Mouse (Mus musculus): ENCODE data around the gene Mamld1. TPM values are rescaled to one million over a fixed set of nuclear protein-coding genes. Genes with fewer than 3 reads are reported as not detected.

The Mamld1 gene
- polyA plus RNA-seq, 1 experiment from 2014 or later, result 3.3 TPM

DNA sequence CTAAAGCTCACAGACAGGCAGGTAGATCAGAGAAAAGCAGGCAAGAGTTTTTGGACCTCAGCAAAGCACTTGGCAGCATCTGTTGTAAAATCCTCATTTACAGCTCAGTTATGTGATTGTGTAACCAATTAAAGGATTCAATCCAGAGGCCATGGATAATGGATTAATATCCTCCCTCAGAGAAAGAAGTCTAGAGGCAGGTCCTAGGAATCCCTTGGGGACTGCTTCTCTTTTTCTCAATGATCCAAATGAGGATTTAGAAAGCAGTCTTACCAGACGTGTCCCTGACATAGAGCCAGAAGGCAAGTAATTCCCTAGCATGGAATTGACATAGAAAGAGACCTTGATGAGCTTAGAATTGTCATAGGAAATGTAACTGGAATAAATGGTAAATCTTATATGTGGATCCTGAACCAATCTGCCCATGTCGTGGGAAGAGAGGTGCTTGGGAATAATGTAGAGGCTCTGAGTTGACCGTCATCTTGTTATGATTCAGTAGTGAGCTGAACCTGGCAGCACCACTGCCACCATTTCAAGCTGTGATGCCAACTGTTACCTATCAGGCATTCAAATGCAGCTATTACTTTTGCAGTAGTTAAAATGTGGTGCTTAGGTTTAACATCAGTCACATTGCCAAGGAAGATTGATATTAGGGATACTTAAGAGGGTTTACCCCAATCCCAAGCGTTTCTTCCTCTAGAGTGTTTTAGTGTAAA lies 35.2 kb downstream of the Mamld1 start:
- H3K4me3 ChIP-seq (replicated peaks), result no peak overlapping the region
- no peaks in the 10 kb centered on the region for H3K4me1 ChIP-seq
- no peak overlapping the region for H3K4me2 ChIP-seq (replicated peaks)
- no peak overlapping the region for H3K9ac ChIP-seq
- H3K9me3 ChIP-seq (replicated peaks), result no peaks in the 10 kb centered on the region
- no peaks in the 10 kb centered on the region for H3K27me3 ChIP-seq
- no peak for ATAC-seq (ENCODE audit: insufficient number of reproducible peaks, low FRiP score, low TSS enrichment, low read depth)
- WGBS, result 67% methylated on average over 4 of the region's 4 CpGs
- H3K36me3 ChIP-seq, result no peaks in the 10 kb centered on the region
- no peak overlapping the region for H3K27ac ChIP-seq (replicated peaks)

DNA sequence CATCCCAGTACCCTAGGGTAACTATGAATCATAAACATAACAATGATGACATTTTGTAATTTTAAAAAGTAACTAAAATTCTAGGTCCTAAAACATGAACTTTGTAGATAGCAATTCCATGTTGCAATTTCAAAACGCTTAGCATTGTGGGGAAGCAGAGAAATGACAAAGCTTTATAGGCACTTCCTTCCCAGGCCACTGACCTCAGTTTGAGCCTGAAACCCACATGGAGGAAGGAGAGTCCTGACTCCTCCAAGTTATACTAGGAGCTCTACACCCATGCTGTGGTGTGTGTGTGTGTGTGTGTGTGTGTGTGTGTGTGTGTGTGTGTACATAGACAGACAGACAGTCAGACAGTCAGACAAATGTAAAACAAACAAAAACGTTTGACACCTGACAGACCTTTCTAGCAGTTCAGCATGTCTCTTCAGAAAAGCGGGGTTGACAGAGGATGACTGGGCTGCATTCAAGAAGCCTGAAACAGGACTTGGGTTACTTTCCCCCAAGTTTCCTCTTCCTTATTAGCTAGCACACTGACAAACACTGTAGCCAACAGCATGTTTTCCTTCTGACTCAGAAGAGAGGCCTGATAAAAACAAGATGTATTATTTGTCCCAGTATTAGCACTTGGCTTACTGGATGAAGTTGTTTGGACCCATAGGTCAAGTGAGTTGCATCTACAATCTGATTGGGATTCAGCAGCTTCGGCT lies 37.5 kb downstream of the Mamld1 start:
- H3K27ac ChIP-seq (replicated peaks), result no peak overlapping the region
- H3K4me1 ChIP-seq, result no peaks in the 10 kb centered on the region
- 76% methylated on average over 4 of the region's 4 CpGs for WGBS
- no peak overlapping the region for H3K9ac ChIP-seq
- ATAC-seq (ENCODE audit: insufficient number of reproducible peaks, low FRiP score, low TSS enrichment, low read depth), result no peak
- no peaks in the 10 kb centered on the region for H3K36me3 ChIP-seq
- H3K4me3 ChIP-seq (replicated peaks), result no peak overlapping the region
- no peaks in the 10 kb centered on the region for H3K27me3 ChIP-seq
- no peaks in the 10 kb centered on the region for H3K9me3 ChIP-seq (replicated peaks)
- no peak overlapping the region for H3K4me2 ChIP-seq (replicated peaks)

DNA sequence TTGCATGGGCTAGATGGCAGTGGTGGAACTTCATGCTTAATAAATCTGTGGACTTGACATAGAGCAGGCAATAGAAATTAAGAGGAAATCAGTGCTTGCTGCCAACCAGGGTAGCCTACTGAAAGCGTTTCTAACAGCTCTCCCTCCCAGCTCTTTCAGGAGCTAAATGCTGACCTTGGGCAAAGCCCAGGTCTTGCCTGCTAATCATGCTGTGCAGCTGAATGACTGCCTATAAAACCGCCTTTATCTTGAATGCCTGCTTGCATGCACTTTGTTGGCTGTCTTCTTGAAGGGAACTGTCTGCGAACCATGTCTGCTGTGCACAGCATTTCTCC lies 38.0 kb downstream of the Mamld1 start:
- Histone ChIP-seq H3K9me3 (replicated peaks) (no peaks in the 10 kb centered on the region), H3K27me3 (no peaks in the 10 kb centered on the region), H3K36me3 (no peaks in the 10 kb centered on the region), H3K4me2 (replicated peaks) (no peak overlapping the region), H3K4me3 (replicated peaks) (no peak overlapping the region), H3K9ac (no peak overlapping the region), H3K27ac (replicated peaks) (no peak overlapping the region), H3K4me1 (no peaks in the 10 kb centered on the region)
- ATAC-seq (ENCODE audit: insufficient number of reproducible peaks, low FRiP score, low TSS enrichment, low read depth), result no peak
- 76% methylated on average over 3 of the region's 3 CpGs for WGBS

DNA sequence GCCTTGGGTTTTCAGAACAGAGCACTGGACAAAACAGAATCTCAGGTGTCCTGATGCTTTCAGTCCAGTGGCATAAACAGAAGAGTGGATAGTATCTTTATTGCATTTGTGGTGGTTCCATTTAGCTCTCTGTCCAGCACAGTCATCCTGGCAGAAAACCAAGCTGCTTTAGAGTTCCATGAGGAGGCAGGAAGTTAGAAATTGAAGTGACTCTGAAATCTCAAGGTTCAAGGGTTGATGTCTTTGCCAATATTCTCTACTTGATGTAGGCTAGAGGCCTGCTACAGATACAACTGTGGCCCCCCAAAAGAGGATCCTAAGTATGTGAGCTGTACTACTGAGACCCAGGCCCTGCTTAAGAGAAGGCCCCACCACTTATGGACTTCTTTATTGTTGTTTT lies 55.8 kb downstream of the Mamld1 start:
- Histone ChIP-seq H3K27ac (replicated peaks) (no peak overlapping the region), H3K9me3 (replicated peaks) (no peaks in the 10 kb centered on the region), H3K4me2 (replicated peaks) (no peak overlapping the region), H3K4me1 (no peaks in the 10 kb centered on the region), H3K9ac (no peak overlapping the region), H3K36me3 (no peaks in the 10 kb centered on the region), H3K4me3 (replicated peaks) (no peak overlapping the region), H3K27me3 (no peaks in the 10 kb centered on the region)
- no peak for ATAC-seq (ENCODE audit: insufficient number of reproducible peaks, low FRiP score, low TSS enrichment, low read depth)

DNA sequence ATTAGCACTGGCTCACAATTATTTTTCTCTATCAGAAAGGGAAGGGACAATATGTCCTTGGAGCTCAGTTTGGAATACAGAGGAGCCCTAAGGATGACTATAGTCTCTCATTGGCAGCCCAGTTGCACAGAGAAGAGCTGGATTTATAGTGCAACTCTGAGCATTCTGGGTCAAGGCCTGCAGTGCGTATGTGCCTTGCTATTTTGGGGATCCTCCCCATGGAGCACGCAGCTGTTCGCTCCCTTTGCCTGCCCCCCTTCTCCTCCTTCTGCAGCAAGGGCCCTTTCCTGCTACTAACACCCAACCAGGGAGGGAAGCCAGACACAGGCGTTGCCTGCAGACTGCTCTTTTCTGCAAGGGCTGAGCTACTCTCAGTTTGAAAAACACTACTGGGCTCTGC lies 56.3 kb downstream of the Mamld1 start:
- H3K4me2 ChIP-seq (replicated peaks), result no peak overlapping the region
- H3K9me3 ChIP-seq (replicated peaks), result no peaks in the 10 kb centered on the region
- H3K4me1 ChIP-seq, result no peaks in the 10 kb centered on the region
- H3K27me3 ChIP-seq, result no peaks in the 10 kb centered on the region
- H3K4me3 ChIP-seq (replicated peaks), result no peak overlapping the region
- H3K36me3 ChIP-seq, result no peaks in the 10 kb centered on the region
- no peak overlapping the region for H3K27ac ChIP-seq (replicated peaks)
- 59% methylated on average over 4 of the region's 4 CpGs for WGBS
- H3K9ac ChIP-seq, result no peak overlapping the region
- no peak for ATAC-seq (ENCODE audit: insufficient number of reproducible peaks, low FRiP score, low TSS enrichment, low read depth)

DNA sequence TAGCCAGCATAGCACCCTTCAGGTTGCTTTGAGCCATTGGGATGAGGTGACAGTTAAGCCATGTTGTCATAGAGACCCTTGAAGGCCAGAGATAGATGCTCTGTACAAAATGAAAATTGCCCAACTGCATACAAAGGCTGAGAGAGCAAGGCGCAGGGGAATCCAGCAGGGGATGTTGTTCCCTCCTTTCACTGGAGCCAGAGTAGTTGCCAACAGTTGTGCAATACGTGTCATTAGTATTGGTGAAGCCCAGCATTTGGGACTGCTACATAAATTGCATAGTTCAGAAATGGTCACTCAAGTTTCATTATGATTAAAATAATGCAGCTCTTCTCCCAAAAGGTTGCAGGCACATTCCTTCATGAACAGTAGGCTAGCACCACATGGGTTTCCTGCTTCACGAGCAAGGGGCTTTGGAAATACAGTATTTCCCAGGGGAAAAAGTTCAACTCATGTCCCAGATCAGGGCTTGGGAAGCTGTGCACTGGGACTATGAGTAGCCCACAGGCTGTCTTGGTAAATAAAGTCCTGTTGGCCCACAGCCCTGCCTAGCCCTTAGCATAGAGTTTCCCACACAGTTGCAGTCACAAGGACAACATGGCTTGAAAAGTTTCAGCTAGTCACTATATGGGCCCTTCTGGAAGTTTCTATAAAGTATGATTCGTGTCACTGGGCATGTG lies 58.1 kb downstream of the Mamld1 start:
- no peaks in the 10 kb centered on the region for H3K4me1 ChIP-seq
- 79% methylated on average over 4 of the region's 4 CpGs for WGBS
- H3K9me3 ChIP-seq (replicated peaks), result no peaks in the 10 kb centered on the region
- H3K9ac ChIP-seq, result no peak overlapping the region
- H3K27me3 ChIP-seq, result no peaks in the 10 kb centered on the region; the same call in 1 of the 2 replicates
- no peaks in the 10 kb centered on the region for H3K36me3 ChIP-seq
- no peak overlapping the region for H3K4me3 ChIP-seq (replicated peaks)
- H3K4me2 ChIP-seq (replicated peaks), result no peak overlapping the region
- no peak for ATAC-seq (ENCODE audit: insufficient number of reproducible peaks, low FRiP score, low TSS enrichment, low read depth)
- H3K27ac ChIP-seq (replicated peaks), result no peak overlapping the region

DNA sequence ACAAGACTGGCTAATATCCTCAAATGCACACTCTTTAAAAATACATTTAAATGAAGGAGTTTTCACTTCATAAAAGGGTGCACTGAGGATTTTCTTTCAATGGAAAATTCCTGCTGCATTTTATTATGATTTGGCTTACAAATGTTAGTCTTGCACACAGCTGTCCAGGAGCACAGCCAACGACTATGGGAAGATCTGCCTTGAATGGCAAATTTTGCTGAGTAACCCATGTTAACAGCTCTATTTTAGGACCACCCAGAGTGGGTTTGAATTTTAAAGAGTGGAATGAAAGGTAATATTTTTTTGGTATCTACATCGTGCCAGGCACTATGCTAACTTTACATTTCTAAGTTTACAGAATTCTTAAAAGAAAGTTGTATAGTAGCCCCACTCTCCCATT lies 60.3 kb downstream of the Mamld1 start:
- 45% methylated on average over 2 of the region's 2 CpGs for WGBS
- no peak overlapping the region for H3K4me2 ChIP-seq (replicated peaks)
- ATAC-seq (ENCODE audit: insufficient number of reproducible peaks, low FRiP score, low TSS enrichment, low read depth), result no peak

DNA sequence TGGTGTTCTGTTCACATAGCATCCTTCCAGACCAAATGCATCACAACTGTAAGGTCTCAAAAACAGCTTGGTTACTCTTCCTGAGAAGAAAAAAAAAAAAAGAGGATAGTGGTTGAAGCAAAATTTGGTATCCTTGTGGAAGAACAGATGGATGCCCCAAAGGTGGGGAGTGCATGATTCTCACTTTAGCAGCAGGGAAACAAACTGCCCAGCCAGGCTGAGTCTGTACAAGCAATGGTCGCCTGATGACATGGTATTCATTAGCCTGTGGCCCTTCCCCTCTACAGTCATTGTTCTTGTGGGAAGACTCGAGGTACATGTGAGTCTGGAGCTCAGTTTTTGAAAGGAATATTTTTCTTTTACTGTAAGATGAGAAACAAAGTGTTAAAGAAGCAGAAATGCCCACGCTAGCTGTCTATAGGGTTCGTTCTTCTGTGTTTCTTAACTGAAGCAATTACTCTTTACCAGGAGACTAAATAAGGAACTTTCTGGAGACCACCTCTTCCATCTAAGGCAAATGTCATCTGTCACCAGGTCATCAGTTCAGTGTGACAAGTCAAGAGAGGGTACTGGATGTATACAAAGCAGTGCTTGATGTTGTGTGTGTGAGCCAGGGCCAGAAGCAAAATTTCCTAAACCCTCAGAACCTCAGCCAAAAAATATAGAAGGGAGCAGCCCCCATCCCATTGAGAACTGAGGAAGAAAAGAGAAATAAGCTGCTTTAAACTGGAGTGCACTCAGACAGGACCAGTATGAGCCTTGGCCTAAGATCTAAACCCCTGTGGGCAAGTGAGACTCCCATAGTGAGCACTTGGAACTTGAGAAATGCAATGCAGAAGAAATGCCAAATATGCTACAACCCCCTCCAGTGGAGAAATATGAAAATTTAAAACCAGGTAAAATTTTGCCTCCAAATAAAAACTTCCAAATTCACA lies 72.6 kb downstream of the Mamld1 start:
- WGBS, result 67% methylated on average over 4 of the region's 4 CpGs
- Histone ChIP-seq H3K9ac (no peak overlapping the region), H3K4me3 (replicated peaks) (no peak overlapping the region), H3K9me3 (replicated peaks) (no peaks in the 10 kb centered on the region), H3K4me1 (no peaks in the 10 kb centered on the region), H3K27ac (replicated peaks) (no peak overlapping the region), H3K4me2 (replicated peaks) (no peak overlapping the region), H3K27me3 (no peaks in the 10 kb centered on the region), H3K36me3 (no peaks in the 10 kb centered on the region)
- ATAC-seq (ENCODE audit: insufficient number of reproducible peaks, low FRiP score, low TSS enrichment, low read depth), result no peak

More for the DNA sequence above, 60.3 kb downstream of the Mamld1 start:
- no peaks in the 10 kb centered on the region for H3K4me1 ChIP-seq
- H3K9me3 ChIP-seq (replicated peaks), result no peaks in the 10 kb centered on the region
- no peak overlapping the region for H3K9ac ChIP-seq
- H3K36me3 ChIP-seq, result no peaks in the 10 kb centered on the region
- H3K4me3 ChIP-seq (replicated peaks), result no peak overlapping the region
- no peak overlapping the region for H3K27ac ChIP-seq (replicated peaks)
- no peaks in the 10 kb centered on the region; the same call in 1 of the 2 replicates for H3K27me3 ChIP-seq

DNA sequence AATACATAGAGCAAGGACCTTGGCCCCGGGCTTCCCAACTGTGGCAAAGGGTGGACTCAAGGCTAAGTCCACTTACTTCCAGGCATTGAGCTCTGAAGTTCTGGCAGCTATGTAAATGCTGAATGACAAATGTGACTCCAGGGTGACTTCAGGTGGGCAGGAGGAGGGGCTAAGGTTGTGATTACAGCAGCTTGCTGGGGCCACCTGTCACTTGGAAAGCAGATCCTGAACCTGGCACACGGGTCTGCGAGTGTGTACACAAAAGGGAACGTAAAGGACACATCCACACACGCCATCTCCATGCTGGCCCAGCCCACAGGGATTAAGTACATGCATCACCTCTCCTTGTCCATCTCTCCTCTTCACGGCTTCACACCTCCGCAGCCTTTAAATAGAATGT lies 75.0 kb downstream of the Mamld1 start:
- no peak overlapping the region for H3K27ac ChIP-seq (replicated peaks)
- no peak for ATAC-seq (ENCODE audit: insufficient number of reproducible peaks, low FRiP score, low TSS enrichment, low read depth)
- H3K9ac ChIP-seq, result no peak overlapping the region
- no peaks in the 10 kb centered on the region for H3K9me3 ChIP-seq (replicated peaks)
- 78% methylated on average over 7 of the region's 7 CpGs for WGBS
- H3K4me3 ChIP-seq (replicated peaks), result no peak overlapping the region
- no peaks in the 10 kb centered on the region for H3K4me1 ChIP-seq
- no peaks in the 10 kb centered on the region for H3K36me3 ChIP-seq
- no peaks in the 10 kb centered on the region for H3K27me3 ChIP-seq
- no peak overlapping the region for H3K4me2 ChIP-seq (replicated peaks)

DNA sequence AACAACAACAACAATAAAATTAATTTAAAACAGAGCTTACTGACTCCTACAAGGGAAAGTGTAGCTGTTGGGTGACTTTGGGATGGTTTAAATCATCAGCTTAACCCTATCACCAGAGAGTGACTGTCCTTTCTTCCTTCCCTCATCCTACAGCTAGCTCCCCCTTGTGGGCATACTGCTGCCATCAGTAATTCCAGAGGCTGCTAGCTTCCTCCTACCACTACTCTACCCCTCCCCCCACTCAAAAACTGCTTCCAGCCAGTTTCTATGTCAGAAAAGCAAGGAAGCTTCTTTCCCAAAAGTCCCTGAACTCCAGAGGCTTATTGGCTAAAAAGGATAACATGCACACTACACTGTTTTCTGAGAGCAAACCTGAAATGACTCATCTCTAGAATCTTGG lies 81.4 kb downstream of the Mamld1 start:
- H3K9ac ChIP-seq, result no peak overlapping the region
- ATAC-seq (ENCODE audit: insufficient number of reproducible peaks, low FRiP score, low TSS enrichment, low read depth), result no peak
- H3K27ac ChIP-seq (replicated peaks), result no peak overlapping the region

DNA sequence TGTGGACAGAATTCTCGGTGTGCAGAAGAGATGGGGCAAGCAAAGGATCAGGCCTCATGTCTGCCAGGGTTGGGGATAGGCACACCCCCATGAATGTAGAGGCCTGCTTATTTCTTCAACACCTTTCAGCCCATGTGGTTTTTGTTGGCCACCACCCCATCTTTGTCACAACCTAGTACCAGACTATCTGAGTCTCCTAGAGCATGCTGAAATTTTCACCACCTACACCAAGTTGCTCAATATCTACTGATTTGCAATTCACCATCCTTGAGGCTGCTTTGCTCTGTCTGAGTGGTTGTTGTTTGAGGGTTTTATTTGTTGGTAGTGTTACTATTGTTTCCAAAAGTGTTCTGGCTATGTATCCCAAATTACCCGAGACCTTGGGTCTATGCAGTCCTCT lies 91.3 kb downstream of the Mamld1 start:
- Histone ChIP-seq H3K4me1 (no peaks in the 10 kb centered on the region), H3K4me3 (replicated peaks) (no peak overlapping the region), H3K27me3 (peaks cover 4% of the 10 kb centered on the region; the same call in 1 of the 2 replicates), H3K27ac (replicated peaks) (no peak overlapping the region), H3K36me3 (no peaks in the 10 kb centered on the region), H3K4me2 (replicated peaks) (no peak overlapping the region), H3K9ac (no peak overlapping the region), H3K9me3 (replicated peaks) (no peaks in the 10 kb centered on the region)
- WGBS, result 74% methylated on average over 2 of the region's 2 CpGs
- no peak for ATAC-seq (ENCODE audit: insufficient number of reproducible peaks, low FRiP score, low TSS enrichment, low read depth)

More for the DNA sequence above, 81.4 kb downstream of the Mamld1 start:
- no peak overlapping the region for H3K4me2 ChIP-seq (replicated peaks)
- no peaks in the 10 kb centered on the region for H3K36me3 ChIP-seq
- no peaks in the 10 kb centered on the region for H3K9me3 ChIP-seq (replicated peaks)
- no peak overlapping the region for H3K4me3 ChIP-seq (replicated peaks)
- no peaks in the 10 kb centered on the region for H3K27me3 ChIP-seq
- H3K4me1 ChIP-seq, result no peaks in the 10 kb centered on the region

Data from embryonic facial prominence, embryonic 15.5 days (tissue).